Mouse (Mus musculus) mouse embryonic stem cell (cell line): ENCODE measurements around the gene Gm20388.
"Not testable (repeated sequence)": the region's sequence is repeated elsewhere in the genome, so short reads cannot be mapped to it uniquely, and the experiment has no call there.

Experiments
- in situ Hi-C, 2 experiments: fragments of 300-500 bp; cut with MboI; formaldehyde crosslinking; loops; 1 replicate in 1 of 2; 3 replicates in 1 of 2; pipeline ENCODE4 v1.14.3; 2019 to 2020; ENCODE audit warnings: low sequenced_read_pairs in 2 of 2, low pct_unique_long_range_greater_than_20kb in 1 of 2, mixed read lengths in 1 of 2; ENCODE audit not compliant: unreplicated experiment in 1 of 2

Gene Gm20388

GRCm38 (mm10) chr8:120363552-120364071, 453.0 kb downstream of the Gm20388 start:
- in situ Hi-C loops, result loop anchor here (5.0 kb wide), 1 partner anchor 36 kb away; no protein-coding TSS in a partner anchor

GRCm38 (mm10) chr8:120364093-120364725, 453.6 kb downstream of the Gm20388 start:
- in situ Hi-C loops, result loop anchor here (5.0 kb wide), 1 partner anchor 37 kb away; no protein-coding TSS in a partner anchor

DNA sequence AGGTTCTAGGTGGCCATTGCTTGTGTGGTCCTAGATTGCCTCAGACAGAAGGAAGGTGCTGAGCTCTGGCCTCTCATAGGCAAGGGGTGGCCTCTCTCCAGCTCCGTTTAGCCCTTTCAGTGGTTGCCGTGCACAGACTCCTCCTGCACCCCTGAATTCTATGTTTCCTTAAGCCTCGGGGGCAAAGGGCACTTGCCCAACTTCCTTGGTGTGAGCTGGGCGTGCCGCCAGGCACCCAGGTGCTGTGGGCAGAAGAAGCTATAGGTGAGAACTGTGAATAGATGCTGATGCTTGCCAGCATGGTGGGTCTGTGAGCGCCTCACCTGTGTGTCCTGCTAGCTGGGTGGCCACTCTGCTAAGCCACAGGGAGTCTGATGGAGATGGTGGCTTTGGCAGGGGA, 456.2 kb downstream of the Gm20388 start:
- in situ Hi-C loops, result no loop called here

- in situ Hi-C loops, result not testable (repeated sequence)
These were observed 457.6 kb downstream of the Gm20388 start for GRCm38 (mm10) chr8:120368191-120368590.

- in situ Hi-C loops, result no loop called here
These were observed 458.4 kb downstream of the Gm20388 start for GRCm38 (mm10) chr8:120368814-120369649.

- in situ Hi-C loops, result no loop called here
These were observed 459.3 kb downstream of the Gm20388 start for GRCm38 (mm10) chr8:120369956-120370355.

- in situ Hi-C loops, result no loop called here
These were observed 459.8 kb downstream of the Gm20388 start for GRCm38 (mm10) chr8:120370461-120370860.

GRCm38 (mm10) chr8:120371146-120371545, 460.5 kb downstream of the Gm20388 start:
- in situ Hi-C loops, result no loop called here

DNA sequence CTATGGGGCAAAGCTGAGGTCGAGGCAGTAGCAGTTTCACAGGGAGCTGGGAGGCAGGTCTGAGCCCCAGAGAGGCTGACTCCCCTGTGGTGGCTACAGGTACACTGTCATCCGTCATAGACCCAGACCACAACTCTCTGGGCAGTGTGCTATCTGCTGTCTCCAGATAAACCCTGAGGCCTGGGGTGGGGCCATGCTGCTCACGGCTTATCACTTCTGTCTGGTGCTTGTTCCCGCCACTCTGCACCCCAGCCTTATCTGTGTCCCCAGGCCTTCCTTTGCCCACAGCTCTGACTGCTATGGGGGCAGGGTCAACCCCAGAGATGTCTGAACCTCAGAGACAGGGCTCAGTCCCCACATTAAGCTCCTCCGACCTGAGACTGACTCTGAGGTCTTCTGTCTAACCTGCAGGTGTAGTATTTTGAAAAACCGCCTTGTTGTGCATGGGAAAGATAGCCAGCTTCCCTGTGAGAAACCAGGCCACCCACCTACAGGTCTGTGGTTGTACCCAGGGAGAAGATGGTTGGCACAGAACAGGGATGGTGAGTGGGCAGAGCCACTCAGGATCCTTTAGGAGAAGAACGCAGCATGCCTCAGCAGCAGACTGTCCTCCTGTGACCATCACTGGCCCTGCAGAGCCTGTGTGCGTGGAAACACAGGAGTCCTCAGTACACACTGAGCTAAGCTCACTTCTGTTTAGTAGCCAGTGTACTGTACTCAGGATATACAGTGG, 461.2 kb downstream of the Gm20388 start:
- in situ Hi-C loops, result no loop called here

GRCm38 (mm10) chr8:120372684-120373083, 462.0 kb downstream of the Gm20388 start:
- in situ Hi-C loops, result no loop called here

- in situ Hi-C loops, result no loop called here
These were observed 463.0 kb downstream of the Gm20388 start for GRCm38 (mm10) chr8:120373621-120374020.

- in situ Hi-C loops, result no loop called here
These were observed 463.4 kb downstream of the Gm20388 start for GRCm38 (mm10) chr8:120374070-120374469.

- in situ Hi-C loops, result no loop called here
These were observed 463.9 kb downstream of the Gm20388 start for GRCm38 (mm10) chr8:120374514-120374913.

DNA sequence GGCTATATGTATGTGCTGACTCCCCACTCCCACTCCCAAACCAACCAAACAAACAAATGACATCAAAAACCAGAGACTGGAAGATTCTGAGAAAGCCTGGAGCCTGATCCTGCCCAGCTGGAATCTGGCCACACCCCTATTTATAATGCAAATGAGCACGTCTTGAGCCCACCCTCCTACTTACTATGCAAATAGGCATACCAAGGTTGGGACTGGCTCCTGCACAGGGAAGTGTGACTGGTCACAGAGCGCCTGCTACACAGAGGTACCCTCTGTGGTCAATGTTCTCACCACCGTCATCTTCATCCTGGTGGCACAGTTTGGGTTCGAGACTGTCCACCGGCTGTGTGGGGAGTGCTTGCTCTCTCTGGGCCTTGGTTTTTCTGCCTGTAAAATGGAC, 464.5 kb downstream of the Gm20388 start:
- in situ Hi-C loops, result no loop called here

DNA sequence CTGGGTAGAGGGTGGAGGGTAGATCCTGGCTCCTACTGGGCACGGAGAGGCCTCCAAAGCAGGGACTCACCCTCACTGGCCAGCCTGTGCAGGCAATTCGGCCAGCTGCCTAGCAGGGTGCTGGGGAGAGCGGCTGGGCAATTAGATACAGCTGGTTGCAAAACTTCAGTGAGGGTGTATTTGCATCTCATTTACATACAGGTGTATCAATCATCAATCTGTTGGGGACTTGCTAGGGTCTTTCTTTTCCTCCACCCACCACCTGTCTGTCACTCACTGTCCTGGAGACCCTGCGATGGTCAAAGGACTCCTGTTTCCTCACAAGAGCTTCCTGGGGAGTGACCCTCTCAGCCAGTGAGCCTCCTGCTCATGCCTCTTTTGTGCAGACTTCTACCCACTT, 465.6 kb downstream of the Gm20388 start:
- in situ Hi-C loops, result no loop called here

- in situ Hi-C loops, result no loop called here
These were observed 466.5 kb downstream of the Gm20388 start for GRCm38 (mm10) chr8:120376847-120377802.

DNA sequence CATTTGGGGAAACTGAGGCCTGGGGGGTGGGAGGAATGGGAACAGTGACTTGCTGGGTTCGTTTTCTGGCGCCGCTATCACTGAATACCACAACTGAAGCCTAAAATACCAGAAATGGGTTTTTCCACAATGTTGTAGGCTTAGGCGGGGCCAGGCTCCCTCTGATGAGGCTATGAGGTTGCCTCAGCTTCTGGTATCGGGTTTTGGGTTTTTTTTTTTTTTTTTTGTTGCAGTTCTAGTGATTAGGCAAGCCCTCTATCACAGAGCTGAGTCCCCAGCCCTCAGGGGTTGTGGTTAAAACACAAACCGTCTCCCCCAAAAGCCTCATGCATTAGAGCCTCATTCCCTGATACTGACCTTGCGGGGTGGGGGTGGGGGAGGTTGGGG, 467.2 kb downstream of the Gm20388 start:
- in situ Hi-C loops, result no loop called here

GRCm38 (mm10) chr8:120378306-120378705, 467.7 kb downstream of the Gm20388 start:
- in situ Hi-C loops, result no loop called here
